ENCODE assay signal across 19 mouse cellular contexts in the genomic region with DNA sequence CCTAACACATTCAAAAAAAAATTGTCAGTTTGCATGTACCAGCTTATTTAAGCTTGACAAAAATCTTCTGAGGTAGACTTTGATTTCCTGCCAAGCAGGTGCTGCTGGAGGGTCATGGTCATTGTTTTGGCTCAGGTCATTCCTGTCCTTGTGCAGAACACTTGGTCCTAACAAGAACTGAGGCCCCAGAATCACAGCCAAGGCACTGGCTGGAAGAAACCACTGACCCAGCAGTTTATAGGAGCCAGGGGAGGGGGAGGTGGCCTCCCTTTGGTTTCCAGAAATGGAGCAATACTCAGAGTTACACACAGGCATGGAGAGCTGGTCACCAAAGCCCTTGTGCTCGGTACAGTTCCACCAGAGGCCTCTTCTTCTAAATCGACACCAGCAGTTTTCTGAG.
"Had no signal": no experiment of that assay in that cellular context is flagged by ENCODE, and none has a peak within 500 bp of the region (broad histone marks: within the 10 kb centered on the region; RNA-seq: fewer than 3 reads in every experiment).

No protein-coding gene starts in this region.

- H3K36me3 ChIP-seq: limb, embryonic 10.5 days; limb, embryonic 13.5 days; lung, embryonic 15.5 days; stomach, embryonic 15.5 days had no signal

- DNase-seq: kidney, adult 18-20 months; kidney, adult 9 months; kidney, postnatal 14 days; kidney, postnatal 4 days; liver, postnatal 0 days; lung, postnatal 14 days; lung, postnatal 4 days; midbrain, embryonic 14.5 days; retina, postnatal 1 day; right cerebral cortex, postnatal 25 days; spleen, adult 18-20 months; thymus, adult 2 months; thymus, postnatal 14 days; thymus, postnatal 4 days had no signal

- H3K4me1 ChIP-seq: limb, embryonic 10.5 days; limb, embryonic 13.5 days; lung, embryonic 15.5 days; stomach, embryonic 15.5 days had no signal

- H3K4me3 ChIP-seq: limb, embryonic 10.5 days; limb, embryonic 13.5 days; lung, embryonic 15.5 days; stomach, embryonic 15.5 days had no signal

- H3K9ac ChIP-seq: limb, embryonic 13.5 days; liver, embryonic 14.5 days; liver, postnatal 0 days; lung, embryonic 15.5 days; stomach, embryonic 15.5 days had no signal

- H3K27me3 ChIP-seq: limb, embryonic 13.5 days; lung, embryonic 15.5 days; stomach, embryonic 15.5 days had no signal

- H3K27ac ChIP-seq: limb, embryonic 10.5 days; limb, embryonic 13.5 days; liver, embryonic 14.5 days; lung, embryonic 15.5 days; stomach, embryonic 15.5 days had no signal
